Mouse (Mus musculus) 3134 (cell line): ENCODE measurements around the gene Ift122.

Source experiments
- DNase-seq: peaks from one replicate; pipeline ENCODE4 v3.0.0-alpha.2; 2011; ENCODE audit warnings: low spot score; ENCODE audit not compliant: insufficient read length; ENCODE audit errors: extremely low read depth

The Ift122 gene

GRCm38 (mm10) chr6:115918615-115919014 lies 65.3 kb downstream of the Ift122 start:
- no peak for DNase-seq

- DNase-seq: no peak
These were observed 66.6 kb downstream of the Ift122 start for GRCm38 (mm10) chr6:115919876-115920275.

DNA sequence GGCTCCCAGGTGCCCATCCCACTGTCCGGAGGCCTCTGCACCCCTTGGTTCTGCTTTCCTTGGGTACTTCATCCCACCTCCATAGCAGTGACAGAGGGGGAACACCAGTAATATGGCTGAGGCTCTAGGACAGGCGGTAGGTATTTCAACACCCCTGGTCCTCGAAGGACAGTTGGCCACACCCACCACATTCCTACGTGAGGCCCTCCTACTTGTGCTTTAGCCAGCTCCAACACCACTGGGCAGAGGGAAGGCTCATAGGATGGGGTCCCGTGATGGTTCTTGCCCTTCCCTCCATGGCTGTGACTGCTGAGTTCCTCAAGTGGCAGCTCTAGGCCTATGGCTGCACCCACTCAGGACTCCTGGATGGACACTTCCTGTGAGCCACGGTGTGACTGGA lies 71.6 kb downstream of the Ift122 start:
- DNase-seq: no peak

DNA sequence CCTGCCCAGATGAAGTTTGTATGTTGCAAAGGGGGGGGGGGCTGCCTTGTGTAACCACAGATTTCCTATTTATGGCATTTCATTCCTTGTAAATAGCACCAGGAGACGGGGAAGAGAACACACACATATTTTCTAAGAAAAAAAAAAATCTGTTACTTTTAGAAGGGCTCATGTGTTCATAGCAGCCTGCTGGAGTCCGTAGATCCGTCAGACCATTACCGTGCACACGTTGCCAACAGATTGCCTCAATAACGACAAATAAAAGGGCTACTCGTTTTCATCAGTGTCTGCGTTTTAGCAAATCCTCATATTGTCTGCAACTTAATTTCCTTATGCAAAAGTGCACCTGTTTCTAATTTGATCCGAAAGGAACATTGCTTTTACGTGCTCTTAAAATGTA lies 73.1 kb downstream of the Ift122 start:
- no peak for DNase-seq

- no peak for DNase-seq
These were observed 74.3 kb downstream of the Ift122 start for GRCm38 (mm10) chr6:115927292-115928242.

GRCm38 (mm10) chr6:115930018-115930417 lies 76.7 kb downstream of the Ift122 start:
- no peak for DNase-seq

DNA sequence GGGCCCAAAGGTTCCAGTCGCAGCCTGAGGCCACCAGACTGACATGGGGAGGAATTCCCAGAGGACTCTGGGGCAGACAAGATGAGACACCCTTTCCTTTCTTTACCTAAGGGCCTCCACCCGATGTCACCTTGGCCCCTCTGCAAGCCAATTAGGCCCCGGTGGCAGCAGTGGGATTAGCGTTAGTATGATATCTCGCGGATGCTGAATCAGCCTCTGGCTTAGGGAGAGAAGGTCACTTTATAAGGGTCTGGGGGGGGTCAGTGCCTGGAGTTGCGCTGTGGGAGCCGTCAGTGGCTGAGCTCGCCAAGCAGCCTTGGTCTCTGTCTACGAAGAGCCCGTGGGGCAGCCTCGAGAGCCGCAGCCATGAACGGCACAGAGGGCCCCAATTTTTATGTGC lies 78.4 kb downstream of the Ift122 start, which contains the start of gene Rho:
Gene Rho, plus strand, starts transcription at position 110 of the 400 bp plus-strand sequence.
- DNase-seq: no peak

DNA sequence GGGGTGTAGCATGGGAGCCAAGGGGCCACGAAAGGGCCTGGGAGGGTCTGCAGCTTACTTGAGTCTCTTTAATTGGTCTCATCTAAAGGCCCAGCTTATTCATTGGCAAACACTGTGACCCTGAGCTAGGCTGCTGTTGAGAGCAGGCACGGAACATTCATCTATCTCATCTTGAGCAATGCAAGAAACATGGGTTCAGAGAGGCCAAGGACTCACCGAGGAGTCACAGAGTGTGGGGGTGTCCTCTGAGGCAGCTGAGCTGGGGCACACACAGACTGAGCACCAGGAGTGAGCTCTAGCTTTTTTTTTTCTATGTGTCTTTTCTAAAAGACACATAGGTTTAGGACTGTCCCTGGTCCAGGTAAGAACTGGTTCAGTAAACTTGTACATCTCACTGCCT lies 79.1 kb downstream of the Ift122 start:
- DNase-seq: no peak

DNA sequence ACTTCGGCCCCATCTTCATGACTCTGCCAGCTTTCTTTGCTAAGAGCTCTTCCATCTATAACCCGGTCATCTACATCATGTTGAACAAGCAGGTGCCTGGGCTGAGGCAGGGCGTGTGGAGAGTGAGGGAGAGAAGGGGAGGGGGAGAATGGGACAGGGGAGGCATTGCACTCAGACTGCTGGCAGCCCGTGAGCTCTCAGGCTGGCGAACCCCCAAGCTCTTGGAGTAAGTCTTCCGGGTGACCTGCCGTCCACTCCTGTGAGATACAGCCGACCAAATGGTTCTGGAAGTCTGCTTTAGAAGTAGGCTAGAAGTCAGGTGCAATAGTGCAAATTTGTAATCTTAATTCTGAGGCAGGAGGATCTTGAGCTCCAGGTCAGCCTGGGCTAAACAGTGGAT lies 82.3 kb downstream of the Ift122 start:
- no peak for DNase-seq

DNA sequence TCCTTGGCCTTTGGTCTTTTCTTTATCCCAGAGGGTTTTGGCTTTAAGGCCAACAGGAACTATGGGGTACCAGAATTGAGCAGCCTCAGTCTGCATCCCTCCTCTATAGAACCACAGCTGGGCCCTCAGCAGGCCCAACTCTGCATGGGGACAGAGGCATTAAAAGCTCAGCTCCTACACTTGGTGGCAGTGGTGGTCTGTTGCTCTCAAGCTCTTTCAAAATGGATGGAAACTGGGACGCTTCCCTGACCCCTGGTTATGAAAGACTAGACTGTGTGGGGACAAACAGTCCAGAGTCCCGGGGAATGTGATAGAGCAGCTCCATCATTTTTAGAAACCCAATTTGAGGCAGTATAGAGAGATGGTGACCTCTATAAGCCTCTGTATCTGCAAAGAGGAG lies 84.7 kb downstream of the Ift122 start:
- no peak for DNase-seq

DNA sequence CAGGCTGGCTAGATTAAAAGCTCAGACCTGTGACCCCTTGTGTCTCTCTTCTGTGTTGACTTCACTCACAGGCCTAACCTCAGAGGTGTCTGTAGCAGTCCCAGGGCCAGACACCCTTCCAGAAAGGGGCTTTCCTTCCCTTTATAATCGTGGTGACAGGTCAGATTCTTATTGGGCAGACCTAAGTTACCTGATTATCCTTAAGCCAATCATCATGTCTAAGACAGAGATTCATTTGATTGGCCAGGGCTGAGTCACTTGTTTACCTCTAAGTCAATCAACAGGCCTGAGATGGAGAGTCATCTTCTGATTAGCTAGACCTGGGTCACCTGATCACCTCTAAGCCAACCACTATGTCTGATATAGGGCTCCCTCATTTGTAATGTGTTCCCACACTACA lies 85.5 kb downstream of the Ift122 start:
- DNase-seq: no peak

GRCm38 (mm10) chr6:115940603-115941002 lies 87.3 kb downstream of the Ift122 start:
- no peak for DNase-seq

- no peak for DNase-seq
These were observed 87.9 kb downstream of the Ift122 start for GRCm38 (mm10) chr6:115941128-115941527.

GRCm38 (mm10) chr6:115943498-115944427 lies 90.5 kb downstream of the Ift122 start:
- peak; percentile 74 for DNase-seq

DNA sequence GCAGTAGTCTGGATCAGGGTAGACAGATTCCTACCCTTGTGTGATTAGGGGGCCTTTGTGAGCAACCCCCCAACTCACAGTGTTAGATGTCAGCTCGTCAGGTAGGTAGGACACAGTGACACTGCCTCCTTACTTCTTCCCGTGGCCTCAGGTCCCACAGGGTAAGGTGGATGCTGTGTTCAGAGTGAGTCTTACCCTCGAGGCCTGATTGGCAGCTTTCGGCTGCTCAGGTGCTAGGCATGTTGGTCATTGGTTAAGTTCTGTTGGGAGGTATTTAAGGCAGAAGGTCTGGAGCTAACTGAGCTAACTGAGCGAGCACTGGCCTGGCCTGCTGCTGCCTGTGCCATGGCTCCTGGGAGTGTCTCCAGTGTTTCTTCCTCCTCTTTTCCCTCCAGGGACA lies 91.4 kb downstream of the Ift122 start, which contains the start of gene H1foo:
Gene H1foo, plus strand, starts transcription at position 301 of the 400 bp plus-strand sequence.
- no peak for DNase-seq

GRCm38 (mm10) chr6:115945633-115946032 lies 92.4 kb downstream of the Ift122 start:
- DNase-seq: no peak

DNA sequence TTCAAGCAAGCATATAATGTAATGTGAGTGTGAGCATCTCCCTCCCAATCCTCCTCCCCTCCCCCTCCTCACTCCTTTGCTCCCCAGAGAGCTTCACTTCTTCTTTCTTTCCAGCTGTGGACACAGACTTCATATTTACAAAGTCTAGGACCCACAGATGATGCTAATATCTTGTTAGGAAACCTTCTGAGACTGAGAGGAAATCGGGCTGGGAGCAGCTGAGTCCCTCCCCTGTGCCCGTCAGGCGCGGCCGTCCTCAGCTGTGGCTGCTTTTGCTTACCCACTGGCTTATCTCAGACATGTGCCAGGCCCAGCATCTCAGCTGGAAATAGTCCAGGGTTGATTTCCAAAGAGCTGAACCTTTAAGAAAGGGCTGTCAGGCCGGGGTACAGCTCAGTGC lies 93.1 kb downstream of the Ift122 start:
- no peak for DNase-seq

DNA sequence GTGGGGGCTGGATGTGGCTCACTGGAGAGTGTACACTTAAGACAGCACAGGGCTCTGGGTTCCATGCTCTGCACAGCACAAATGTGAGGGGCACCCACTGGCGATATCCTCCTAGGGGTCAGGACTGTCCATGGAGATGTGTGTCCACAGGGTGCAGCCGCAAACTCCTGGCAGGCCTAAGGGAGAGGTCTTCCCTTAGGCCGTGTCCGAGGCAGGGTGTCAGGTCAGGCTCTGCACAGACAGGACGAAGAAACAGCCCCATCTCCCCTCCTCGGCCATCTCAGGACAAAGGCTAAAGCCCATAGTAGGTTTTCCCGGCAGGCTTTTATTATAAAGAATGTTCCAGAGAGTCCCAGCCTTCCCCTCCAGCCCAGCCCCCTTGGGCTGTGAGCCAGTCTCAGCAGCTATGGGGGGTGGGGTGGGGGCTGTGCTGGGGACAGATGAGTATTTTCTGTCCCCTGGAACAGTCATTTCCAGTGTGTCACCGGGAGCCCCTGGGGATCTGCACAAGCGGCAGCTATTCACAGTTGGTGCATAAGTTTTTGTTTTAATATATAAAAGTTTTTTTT lies 101.3 kb downstream of the Ift122 start:
- DNase-seq: no peak

DNA sequence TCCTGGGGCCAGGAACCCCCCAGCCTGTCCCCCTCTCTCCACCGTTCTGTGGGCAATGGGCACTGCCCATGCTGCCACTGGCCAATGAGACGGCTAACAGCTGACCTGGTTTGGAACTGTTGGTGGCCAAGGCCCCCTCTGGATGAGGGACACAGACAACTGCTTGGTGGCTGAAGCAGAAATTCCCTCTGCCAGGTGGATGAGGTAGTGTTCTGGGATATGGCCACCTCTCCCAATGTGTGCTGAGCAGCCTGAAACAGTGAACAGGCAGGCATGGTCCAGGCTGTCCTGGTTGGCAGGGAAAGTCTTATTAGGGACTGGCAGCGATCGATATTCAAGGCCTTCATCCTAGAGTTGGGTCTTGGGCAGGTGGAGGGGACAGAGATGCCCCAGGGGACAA lies 101.9 kb downstream of the Ift122 start:
- no peak for DNase-seq

DNA sequence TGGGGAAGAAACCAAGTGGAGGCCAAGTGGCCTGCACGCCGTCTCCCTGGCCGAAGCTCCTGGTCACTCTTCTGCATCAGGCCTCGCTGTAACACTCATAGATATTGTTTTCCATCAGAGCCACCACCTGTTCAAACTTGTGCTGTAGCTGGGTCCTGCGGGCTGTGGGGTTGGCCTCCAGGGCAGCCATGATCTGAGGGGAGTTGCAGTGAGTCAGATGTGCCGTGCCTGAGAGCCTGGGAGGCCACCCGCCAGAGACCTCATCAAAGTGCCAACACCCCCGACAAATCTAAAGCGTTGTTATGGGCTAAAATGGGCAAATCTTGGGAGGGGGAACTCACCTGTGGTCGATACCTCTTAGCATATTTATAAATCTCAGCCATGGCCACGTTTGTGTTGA lies 102.4 kb downstream of the Ift122 start:
- DNase-seq: no peak

GRCm38 (mm10) chr6:115956418-115956921 lies 103.2 kb downstream of the Ift122 start:
- no peak for DNase-seq
